8 mouse cellular contexts compared by ENCODE assay signal in the genomic region with DNA sequence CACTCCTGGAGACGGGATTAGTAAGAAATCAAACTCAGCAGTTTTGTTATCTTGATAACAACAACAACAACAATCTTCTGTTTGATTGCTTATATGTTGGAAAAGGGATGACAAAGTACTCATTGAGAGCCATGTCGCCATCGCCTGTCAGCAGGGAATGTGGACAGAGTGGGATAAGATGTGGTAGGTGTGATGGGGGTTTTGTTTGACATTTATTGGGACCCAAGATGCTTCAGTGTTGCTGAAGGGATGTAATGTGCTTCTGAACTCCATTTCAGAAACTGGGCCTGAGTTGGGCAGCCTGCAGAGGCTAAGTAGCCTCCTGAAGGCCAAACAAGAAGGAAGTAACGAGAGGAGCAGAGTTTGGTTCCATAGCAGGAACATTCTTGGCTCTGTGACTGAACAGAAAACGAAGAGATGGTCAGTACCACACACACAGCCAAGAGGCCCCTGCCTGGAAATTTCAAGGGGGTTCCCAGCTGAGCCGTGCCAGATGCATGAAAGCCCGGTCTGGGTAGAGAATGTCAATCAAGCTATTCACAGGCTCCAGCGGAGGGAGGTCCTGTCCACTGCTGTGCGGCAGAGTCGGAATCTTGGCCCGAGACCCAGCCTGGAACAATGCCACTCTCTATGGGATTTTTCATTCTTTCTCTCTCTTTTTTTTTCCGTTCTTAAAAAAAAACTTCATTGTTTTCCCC. TPM values are rescaled to one million over a fixed set of nuclear protein-coding genes. Genes with fewer than 3 reads are reported as not detected.
DNase-seq lines count a peak whose midpoint lies in the region; ATAC-seq and TF ChIP-seq lines count a peak whose summit lies in the region.

No protein-coding gene starts in this region.

- no peak for TF ChIP-seq CTCF in thymus, adult 2 months (IDR thresholded peaks at IDR 0.05; ENCODE audit: borderline replicate concordance, control insufficient read depth, extremely low read depth, insufficient read depth, low read length, poor library complexity)

- no peaks in the 10 kb centered on the region for H3K36me3 ChIP-seq in embryonic facial prominence, embryonic 10.5 days (replicated peaks)
- H3K36me3 ChIP-seq in heart, embryonic 12.5 days = no peaks in the 10 kb centered on the region
- H3K36me3 ChIP-seq in midbrain, embryonic 12.5 days = no peaks in the 10 kb centered on the region
- no peaks in the 10 kb centered on the region for H3K36me3 ChIP-seq in thymus, adult 2 months (ENCODE audit: control insufficient read depth, insufficient read depth, low read length)

- DNase-seq in testis, postnatal 10 days (ENCODE audit: low spot score) = peak; percentile 57
- DNase-seq in testis, postnatal 14 days (ENCODE audit: low spot score) = no peak
- peak; percentile 47 for DNase-seq in embryonic facial prominence, embryonic 10.5 days (ENCODE audit: low spot score)
- DNase-seq in layer of hippocampus, postnatal 10 days (ENCODE audit: low spot score in 2 of 2) = peak; percentile 42 to 57
- DNase-seq in thymus, adult 2 months = no peak

- H3K4me3 ChIP-seq in embryonic facial prominence, embryonic 10.5 days = no peak overlapping the region
- H3K4me3 ChIP-seq in heart, embryonic 12.5 days = no peak overlapping the region
- H3K4me3 ChIP-seq in midbrain, embryonic 12.5 days = no peak overlapping the region
- no peak overlapping the region for H3K4me3 ChIP-seq in thymus, adult 2 months (ENCODE audit: control insufficient read depth, insufficient read depth, low read length)

- peaks cover 5% of the 10 kb centered on the region for H3K4me1 ChIP-seq in embryonic facial prominence, embryonic 10.5 days
- H3K4me1 ChIP-seq in heart, embryonic 12.5 days (replicated peaks) = peaks cover 11% of the 10 kb centered on the region
- H3K4me1 ChIP-seq in midbrain, embryonic 12.5 days = peaks cover 13% of the 10 kb centered on the region
- H3K4me1 ChIP-seq in thymus, adult 2 months (replicated peaks; ENCODE audit: control insufficient read depth, insufficient read depth, low read length) = no peaks in the 10 kb centered on the region

- ATAC-seq in heart, embryonic 12.5 days (ENCODE audit: insufficient number of reproducible peaks, low FRiP score) = peak; percentile 59
- ATAC-seq in midbrain, embryonic 12.5 days (ENCODE audit: low FRiP score, low read depth) = peak; percentile 95
- no peak for ATAC-seq in CD4-positive, CD25-positive, alpha-beta regulatory T cell, adult 4 months

- H3K9ac ChIP-seq in heart, embryonic 12.5 days = no peak overlapping the region
- H3K9ac ChIP-seq in midbrain, embryonic 12.5 days (replicated peaks) = no peak overlapping the region

- 36% methylated on average over 12 of the region's 12 CpGs for WGBS in embryonic facial prominence, embryonic 10.5 days
- WGBS in heart, embryonic 12.5 days = 29% methylated on average over 12 of the region's 12 CpGs
- WGBS in midbrain, embryonic 12.5 days = 21% methylated on average over 12 of the region's 12 CpGs
- 91% methylated on average over 12 of the region's 12 CpGs for WGBS in thymus, adult 2 months

- H3K9me3 ChIP-seq in embryonic facial prominence, embryonic 10.5 days = no peaks in the 10 kb centered on the region
- H3K9me3 ChIP-seq in heart, embryonic 12.5 days (replicated peaks) = no peaks in the 10 kb centered on the region
- H3K9me3 ChIP-seq in midbrain, embryonic 12.5 days = no peaks in the 10 kb centered on the region

- TF ChIP-seq POLR2A in thymus, adult 2 months (IDR thresholded peaks at IDR 0.05; ENCODE audit: control insufficient read depth, extremely low read depth, insufficient read depth, low read length, poor library complexity) = no peak

- H3K4me2 ChIP-seq in heart, embryonic 12.5 days = peak overlapping the region; percentile 7; the same call in 1 of the 2 replicates
- H3K4me2 ChIP-seq in midbrain, embryonic 12.5 days (replicated peaks) = peak overlapping the region; percentile 9

- no peaks in the 10 kb centered on the region for H3K27me3 ChIP-seq in embryonic facial prominence, embryonic 10.5 days (replicated peaks; ENCODE audit: low read depth, poor library complexity, severe bottlenecking)
- no peaks in the 10 kb centered on the region for H3K27me3 ChIP-seq in heart, embryonic 12.5 days (replicated peaks)
- H3K27me3 ChIP-seq in midbrain, embryonic 12.5 days = peaks cover 8% of the 10 kb centered on the region; the same call in 1 of the 2 replicates
- H3K27me3 ChIP-seq in thymus, adult 2 months (ENCODE audit: control insufficient read depth, insufficient read depth, low read length) = no peaks in the 10 kb centered on the region

- H3K27ac ChIP-seq in embryonic facial prominence, embryonic 10.5 days (replicated peaks) = no peak overlapping the region
- H3K27ac ChIP-seq in heart, embryonic 12.5 days (ENCODE audit: poor library complexity, severe bottlenecking) = peak overlapping the region; percentile 35; the same call in 1 of the 2 replicates
- H3K27ac ChIP-seq in midbrain, embryonic 12.5 days (replicated peaks) = 0 out of 2 replicates have a peak overlapping the region, but pooled peaks have one; percentile 17
- H3K27ac ChIP-seq in thymus, adult 2 months (ENCODE audit: control insufficient read depth, insufficient read depth, low read length) = no peak overlapping the region; the same call in 1 of the 2 replicates

RNA-seq across cellular contexts. Expression of gene Aig1, which starts 48.0 kb away (rescaled TPM):
- polyA plus RNA-seq in embryonic facial prominence, embryonic 10.5 days (2016; fragmentation: Nextera tagmentation; extraction: Ambion mirVana) = 21.9 and 24.2 TPM in 2 replicates
- 46.6 and 48.2 TPM in 2 replicates for polyA plus RNA-seq in heart, embryonic 12.5 days (2016; fragmentation: Nextera tagmentation; extraction: Ambion mirVana)
- total RNA-seq in layer of hippocampus, postnatal 10 days (2021) = 10 to 100 TPM; 68.0 to 68.7 TPM
- 31.3 and 35.1 TPM in 2 replicates for polyA plus RNA-seq in midbrain, embryonic 12.5 days (2016; fragmentation: Nextera tagmentation; extraction: Ambion mirVana)
- polyA plus RNA-seq in thymus, adult 2 months (2012; rRNA removed) = 23.6 and 26.5 TPM in 2 replicates
- polyA plus RNA-seq in CD4-positive, CD25-positive, alpha-beta regulatory T cell, adult 4 months (2017; shearing (Covaris generic)) = 10 to 100 TPM; 24.0 to 28.3 TPM

RNA-seq across cellular contexts. Expression of gene Hivep2, which starts 49.1 kb away (rescaled TPM):
- 1.7 and 1.9 TPM in 2 replicates for polyA plus RNA-seq in embryonic facial prominence, embryonic 10.5 days (2016; fragmentation: Nextera tagmentation; extraction: Ambion mirVana)
- 5.3 and 5.8 TPM in 2 replicates for polyA plus RNA-seq in heart, embryonic 12.5 days (2016; fragmentation: Nextera tagmentation; extraction: Ambion mirVana)
- 100 to 1,000 TPM; 215 to 228 TPM for total RNA-seq in layer of hippocampus, postnatal 10 days (2021)
- 5.9 and 6.5 TPM in 2 replicates for polyA plus RNA-seq in midbrain, embryonic 12.5 days (2016; fragmentation: Nextera tagmentation; extraction: Ambion mirVana)
- polyA plus RNA-seq in thymus, adult 2 months (2012; rRNA removed) = 26.4 and 32.0 TPM in 2 replicates
- polyA plus RNA-seq in CD4-positive, CD25-positive, alpha-beta regulatory T cell, adult 4 months (2017; shearing (Covaris generic)) = 10 to 100 TPM; 20.2 to 20.7 TPM

Comparison
In these comparisons a context has a peak if more than half of its experiments do, and no peak if none do; other contexts are left out.
1. DNase-seq: peak in testis, postnatal 10 days (single experiment), embryonic facial prominence, embryonic 10.5 days (single experiment) and layer of hippocampus, postnatal 10 days (2 of 2); none in testis, postnatal 14 days (single experiment) and thymus, adult 2 months (single experiment).
2. H3K27ac ChIP-seq: peak in heart, embryonic 12.5 days (single experiment) and midbrain, embryonic 12.5 days (single experiment); none in embryonic facial prominence, embryonic 10.5 days (single experiment) and thymus, adult 2 months (single experiment).